Mouse (Mus musculus) left cerebral cortex, adult 2 months (tissue): ENCODE results near the gene Tcp10c. TPM values are rescaled to one million over a fixed set of nuclear protein-coding genes. Genes with fewer than 3 reads are reported as not detected.
"Not testable (repeated sequence)": the region's sequence is repeated elsewhere in the genome, so short reads cannot be mapped to it uniquely, and the experiment has no call there.

Source experiments
- DNase-seq, 2 experiments: peaks; one replicate each; pipeline ENCODE4 v3.0.0; 2021 to 2022; ENCODE audit warnings: low spot score in 2 of 2, mixed read lengths in 1 of 2; ENCODE audit errors: extremely low spot score in 1 of 2
- H3K27ac ChIP-seq: fragments of 200-600 bp; 2 replicates; pipeline ENCODE4 v1.8.1; 2022
- H3K4me3 ChIP-seq: fragments of 200-600 bp; 2 replicates; pipeline ENCODE4 v1.8.1; 2022
- intact Hi-C: fragments of 180-260 bp; cut with DNase I; formaldehyde crosslinking; loops from one replicate; pipeline ENCODE4 v1.15.1; 2025
- total RNA-seq, 2 experiments: library from RNA; stranded (reverse); gene quantifications; 2 replicates each; pipeline ENCODE4 v1.2.3; 2021

Tcp10c gene
- total RNA-seq, 2 experiments from 2014 or later: not detected

- H3K4me3 ChIP-seq, DNase-seq, intact Hi-C loops, H3K27ac ChIP-seq: not testable (repeated sequence)
These were observed 12.8 kb downstream of the Tcp10c start for GRCm38 (mm10) chr17:13367181-13367580.

GRCm38 (mm10) chr17:13368658-13369057 lies 14.3 kb downstream of the Tcp10c start:
- DNase-seq: not testable (repeated sequence)

GRCm38 (mm10) chr17:13370746-13371145 lies 16.4 kb downstream of the Tcp10c start:
- H3K4me3 ChIP-seq, DNase-seq, H3K27ac ChIP-seq, intact Hi-C loops: not testable (repeated sequence)

More at GRCm38 (mm10) chr17:13368658-13369057, 14.3 kb downstream of the Tcp10c start:
- H3K27ac ChIP-seq, intact Hi-C loops, H3K4me3 ChIP-seq: not testable (repeated sequence)

DNA sequence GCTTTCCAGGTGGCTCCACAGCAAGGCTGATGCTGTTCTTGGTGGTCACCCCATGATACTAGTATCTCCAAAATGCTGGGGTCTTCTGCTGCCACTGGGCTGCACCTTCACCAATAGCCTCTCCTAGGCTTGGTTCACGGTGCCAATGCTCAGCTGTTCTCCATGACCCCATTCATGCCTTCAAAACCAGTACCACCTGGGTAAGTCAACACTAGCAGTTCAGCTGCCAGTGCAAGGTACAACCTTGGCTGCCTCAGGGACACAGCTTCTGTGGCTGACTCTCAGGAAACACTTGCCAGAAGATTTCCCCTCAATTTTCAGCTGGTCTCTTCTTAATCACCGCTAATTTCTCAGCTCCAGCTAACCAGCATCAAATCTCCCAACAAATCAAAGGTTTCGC lies 24.0 kb downstream of the Tcp10c start:
- DNase-seq, H3K4me3 ChIP-seq, H3K27ac ChIP-seq, intact Hi-C loops: not testable (repeated sequence)

- H3K27ac ChIP-seq, DNase-seq, intact Hi-C loops, H3K4me3 ChIP-seq: not testable (repeated sequence)
These were observed 25.7 kb downstream of the Tcp10c start for GRCm38 (mm10) chr17:13379951-13380615.

- H3K27ac ChIP-seq, intact Hi-C loops, H3K4me3 ChIP-seq, DNase-seq: not testable (repeated sequence)
These were observed 26.9 kb downstream of the Tcp10c start for GRCm38 (mm10) chr17:13381286-13381685.

DNA sequence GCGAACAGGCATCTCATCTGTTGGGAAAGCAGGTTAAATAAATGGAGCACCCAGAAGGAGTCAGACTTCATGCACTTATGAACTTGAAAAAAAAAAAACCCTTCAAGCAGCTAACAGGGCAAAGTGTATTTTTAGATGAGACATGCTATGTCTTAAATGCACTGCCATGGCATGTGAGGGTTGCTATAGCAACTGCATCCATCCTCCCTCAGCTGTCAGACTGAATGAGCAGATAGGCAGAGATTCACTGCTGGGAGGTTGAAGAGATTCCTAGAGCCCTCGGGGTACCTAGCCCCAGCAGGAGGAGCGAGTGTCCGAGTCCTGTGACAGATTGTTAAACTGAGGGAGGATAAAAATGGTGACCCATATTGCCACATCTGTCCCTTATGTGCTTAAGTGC lies 36.6 kb downstream of the Tcp10c start:
- DNase-seq, H3K27ac ChIP-seq, intact Hi-C loops, H3K4me3 ChIP-seq: not testable (repeated sequence)

- H3K4me3 ChIP-seq, intact Hi-C loops: not testable (repeated sequence)
These were observed 45.6 kb downstream of the Tcp10c start for GRCm38 (mm10) chr17:13399961-13400360.

GRCm38 (mm10) chr17:13402118-13402517 lies 47.7 kb downstream of the Tcp10c start:
- H3K27ac ChIP-seq, DNase-seq, intact Hi-C loops, H3K4me3 ChIP-seq: not testable (repeated sequence)

More at GRCm38 (mm10) chr17:13399961-13400360, 45.6 kb downstream of the Tcp10c start:
- H3K27ac ChIP-seq, DNase-seq: not testable (repeated sequence)

DNA sequence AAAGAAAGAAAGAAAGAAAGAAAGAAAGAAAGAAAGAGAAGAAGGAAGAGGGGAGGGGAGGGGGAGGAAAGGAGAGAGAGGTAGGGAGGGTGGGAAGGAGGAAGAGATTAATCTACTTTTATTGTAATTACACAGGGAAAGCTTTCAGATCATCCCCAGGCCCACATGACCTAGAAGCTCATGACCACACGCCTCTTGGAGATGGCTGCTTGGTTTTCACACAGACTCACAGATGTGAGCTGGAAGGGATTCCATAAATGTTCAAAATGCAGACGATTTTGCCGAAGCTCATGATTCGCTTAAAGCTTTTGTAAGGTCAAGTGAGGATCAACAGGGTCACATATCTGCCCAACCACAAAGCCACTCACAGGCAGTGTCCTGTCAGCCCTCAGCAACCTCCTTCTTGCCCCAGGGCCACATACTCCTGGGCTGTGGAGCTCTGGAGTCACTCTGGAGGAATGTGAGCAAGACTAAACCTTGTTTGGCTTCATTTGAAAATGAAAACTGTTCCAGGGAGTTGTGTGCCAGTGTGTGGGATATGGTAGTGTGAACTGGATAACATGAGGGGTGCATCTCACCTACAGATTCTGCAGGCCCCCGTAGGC lies 49.3 kb downstream of the Tcp10c start:
- H3K4me3 ChIP-seq, DNase-seq, H3K27ac ChIP-seq, intact Hi-C loops: not testable (repeated sequence)

GRCm38 (mm10) chr17:13406023-13406422 lies 51.7 kb downstream of the Tcp10c start:
- intact Hi-C loops, H3K4me3 ChIP-seq, H3K27ac ChIP-seq, DNase-seq: not testable (repeated sequence)

DNA sequence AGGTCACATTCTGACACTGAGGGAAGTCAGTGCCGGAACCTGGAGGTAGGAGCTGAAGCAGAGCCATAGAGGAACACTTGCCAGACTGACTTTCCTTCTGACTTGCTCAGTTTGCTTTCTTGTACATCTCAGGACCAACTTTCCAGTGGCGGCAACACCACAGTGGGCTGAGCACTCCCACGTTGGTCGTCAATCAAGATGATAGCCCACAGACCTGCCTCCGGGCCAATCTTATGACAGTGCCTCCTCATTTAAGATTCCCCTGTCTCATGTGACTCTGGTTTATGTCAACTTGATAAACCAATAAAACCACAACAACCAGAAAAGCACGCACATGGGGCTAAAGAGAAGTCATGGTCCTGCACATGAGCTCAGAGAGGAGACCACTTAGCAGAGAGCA lies 52.3 kb downstream of the Tcp10c start:
- intact Hi-C loops, H3K27ac ChIP-seq, H3K4me3 ChIP-seq, DNase-seq: not testable (repeated sequence)

DNA sequence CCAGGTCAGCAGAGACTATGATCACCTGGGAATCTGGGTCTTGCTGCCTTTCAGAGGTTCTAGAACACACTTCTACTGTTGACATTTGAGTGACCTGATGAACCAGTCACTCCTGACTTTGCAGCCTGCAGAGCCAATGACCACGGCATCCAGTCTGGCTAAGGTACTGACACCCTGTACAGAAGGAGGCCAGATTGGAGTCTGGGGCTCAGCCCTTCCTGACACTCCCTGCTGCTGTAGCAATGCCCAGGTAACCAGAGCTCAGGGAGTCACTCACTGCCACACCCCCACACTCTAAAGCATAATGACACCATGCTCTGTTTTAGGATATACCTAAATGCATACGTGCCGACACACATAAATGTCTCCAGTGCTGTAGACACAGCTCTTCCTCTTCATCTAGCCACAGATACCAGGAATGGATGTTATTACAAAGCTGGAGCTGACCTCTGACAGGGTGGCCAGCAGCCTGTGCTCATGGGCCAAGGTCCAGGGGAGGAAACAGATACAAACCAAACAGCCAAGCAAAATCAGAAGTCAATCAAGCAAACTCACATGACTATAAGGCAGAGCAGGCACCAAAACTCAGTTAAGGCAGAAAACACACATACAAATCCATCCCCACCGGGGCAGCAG lies 53.4 kb downstream of the Tcp10c start:
- H3K4me3 ChIP-seq, DNase-seq, intact Hi-C loops: not testable (repeated sequence)

DNA sequence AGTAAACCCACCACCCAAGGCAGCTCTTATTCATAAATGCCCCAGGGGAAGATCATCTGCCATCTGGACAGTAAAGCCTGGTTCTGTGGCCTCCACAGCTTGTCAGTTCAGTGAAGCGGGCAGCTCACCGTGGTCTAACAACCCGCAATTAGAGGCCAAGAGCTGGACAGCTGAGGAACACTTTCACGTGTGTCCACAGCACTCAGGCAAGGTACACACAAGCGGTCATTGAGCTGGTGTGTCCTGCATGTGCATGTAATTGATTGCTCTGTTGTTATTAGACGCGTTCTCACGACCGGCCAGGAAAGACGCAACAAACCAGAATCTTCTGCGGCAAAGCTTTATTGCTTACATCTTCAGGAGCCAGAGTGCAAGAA lies 53.9 kb downstream of the Tcp10c start:
- DNase-seq, H3K4me3 ChIP-seq, H3K27ac ChIP-seq, intact Hi-C loops: not testable (repeated sequence)

More for the DNA sequence above, 53.4 kb downstream of the Tcp10c start:
- H3K27ac ChIP-seq: not testable (repeated sequence)

- intact Hi-C loops, H3K27ac ChIP-seq, DNase-seq, H3K4me3 ChIP-seq: not testable (repeated sequence)
These were observed 66.7 kb downstream of the Tcp10c start for GRCm38 (mm10) chr17:13421022-13421591.

- intact Hi-C loops, DNase-seq, H3K4me3 ChIP-seq, H3K27ac ChIP-seq: not testable (repeated sequence)
These were observed 68.3 kb downstream of the Tcp10c start for GRCm38 (mm10) chr17:13422638-13423037.
